Mouse (Mus musculus): Measurements from ENCODE around the gene Nlrc4. TPM values are rescaled to one million over a fixed set of nuclear protein-coding genes. Genes with fewer than 3 reads are reported as not detected.

The Nlrc4 gene
- polyA plus RNA-seq, 1 experiment = 1.4 TPM

GRCm38 (mm10) chr17:74414671-74415070, 44.3 kb downstream of the Nlrc4 start:
- no peaks in the 10 kb centered on the region for H3K4me1 ChIP-seq (ENCODE audit: control insufficient read depth, insufficient read depth, insufficient read length)
- WGBS = 22% methylated on average over 1 of the region's 1 CpGs
- no peak overlapping the region for H3K4me3 ChIP-seq (ENCODE audit: extremely low read depth, insufficient read depth, insufficient read length)
- H3K27me3 ChIP-seq (ENCODE audit: control insufficient read depth, insufficient read depth, low read length) = no peaks in the 10 kb centered on the region
- TF ChIP-seq CTCF (IDR thresholded peaks at IDR 0.05; ENCODE audit: extremely low read depth, insufficient read depth, insufficient read length, insufficient replicate concordance) (no peak), POLR2A (IDR thresholded peaks at IDR 0.05; ENCODE audit: low read depth, low read length) (no peak)
- no peak overlapping the region for H3K27ac ChIP-seq (ENCODE audit: insufficient read depth, low read length)
- DNase-seq (ENCODE audit: low read depth in 1 of 2, low spot score in 2 of 2) = no peak
- H3K36me3 ChIP-seq (ENCODE audit: control insufficient read depth, insufficient read depth, low read length) = peaks cover 16% of the 10 kb centered on the region

DNA sequence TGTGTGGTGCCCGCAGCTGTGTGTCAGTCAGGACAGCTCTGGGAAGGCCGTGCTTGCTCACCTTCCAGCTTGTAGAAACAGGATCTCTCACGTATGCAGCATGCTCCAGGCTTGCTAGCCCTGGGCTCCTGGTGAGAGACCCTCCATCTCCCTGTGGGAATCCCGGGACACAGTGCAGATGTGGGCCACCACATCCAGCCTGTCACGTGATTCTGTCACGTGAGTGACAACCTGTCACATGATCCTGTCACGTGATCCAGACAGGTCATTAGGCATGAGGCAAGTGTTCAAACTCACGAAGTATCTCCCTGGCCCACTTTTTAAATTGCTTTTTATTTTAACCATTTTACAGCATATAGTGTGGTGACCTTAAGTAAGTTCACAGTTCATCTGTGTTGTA, 45.6 kb downstream of the Nlrc4 start:
- DNase-seq (ENCODE audit: low read depth in 1 of 2, low spot score in 2 of 2) = no peak
- H3K27me3 ChIP-seq (ENCODE audit: control insufficient read depth, insufficient read depth, low read length) = no peaks in the 10 kb centered on the region
- peaks cover 12% of the 10 kb centered on the region for H3K36me3 ChIP-seq (ENCODE audit: control insufficient read depth, insufficient read depth, low read length)
- TF ChIP-seq POLR2A (IDR thresholded peaks at IDR 0.05; ENCODE audit: low read depth, low read length) = no peak
- no peak for TF ChIP-seq CTCF (IDR thresholded peaks at IDR 0.05; ENCODE audit: extremely low read depth, insufficient read depth, insufficient read length, insufficient replicate concordance)
- 93% methylated on average over 8 of the region's 8 CpGs for WGBS
- H3K27ac ChIP-seq (ENCODE audit: insufficient read depth, low read length) = no peak overlapping the region
- no peak overlapping the region for H3K4me3 ChIP-seq (ENCODE audit: extremely low read depth, insufficient read depth, insufficient read length)
- no peaks in the 10 kb centered on the region for H3K4me1 ChIP-seq (ENCODE audit: control insufficient read depth, insufficient read depth, insufficient read length)

GRCm38 (mm10) chr17:74409722-74410121, 49.2 kb downstream of the Nlrc4 start:
- 90% methylated on average over 4 of the region's 4 CpGs for WGBS
- peaks cover 14% of the 10 kb centered on the region for H3K36me3 ChIP-seq (ENCODE audit: control insufficient read depth, insufficient read depth, low read length)

DNA sequence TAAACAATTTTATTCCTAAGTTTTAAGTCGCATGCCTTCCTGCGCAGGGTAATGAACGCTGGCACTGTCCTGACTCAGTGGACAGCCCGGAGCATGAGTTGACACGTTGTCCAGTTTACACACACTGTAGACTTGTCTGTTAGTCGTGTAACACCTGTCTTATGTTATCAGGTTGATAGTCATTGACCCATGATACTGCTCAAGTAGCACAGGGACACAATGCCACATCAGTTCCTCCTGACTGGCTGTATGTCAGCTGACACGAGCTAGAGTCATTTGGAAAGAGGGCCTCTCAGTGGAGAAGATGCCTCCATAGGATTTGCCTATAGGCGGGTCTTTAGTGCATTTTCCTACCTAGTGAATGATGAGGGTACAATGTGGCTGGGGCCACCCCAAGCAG, 52.5 kb downstream of the Nlrc4 start:
- H3K4me1 ChIP-seq (ENCODE audit: control insufficient read depth, insufficient read depth, insufficient read length) = no peaks in the 10 kb centered on the region
- H3K4me3 ChIP-seq (ENCODE audit: extremely low read depth, insufficient read depth, insufficient read length) = no peak overlapping the region
- no peak overlapping the region for H3K27ac ChIP-seq (ENCODE audit: insufficient read depth, low read length)
- DNase-seq (ENCODE audit: low read depth in 1 of 2, low spot score in 2 of 2) = no peak
- WGBS = 93% methylated on average over 8 of the region's 8 CpGs
- H3K27me3 ChIP-seq (ENCODE audit: control insufficient read depth, insufficient read depth, low read length) = no peaks in the 10 kb centered on the region
- peaks cover 18% of the 10 kb centered on the region for H3K36me3 ChIP-seq (ENCODE audit: control insufficient read depth, insufficient read depth, low read length)
- no peak for TF ChIP-seq CTCF (IDR thresholded peaks at IDR 0.05; ENCODE audit: extremely low read depth, insufficient read depth, insufficient read length, insufficient replicate concordance)
- no peak for TF ChIP-seq POLR2A (IDR thresholded peaks at IDR 0.05; ENCODE audit: low read depth, low read length)

More at GRCm38 (mm10) chr17:74409722-74410121, 49.2 kb downstream of the Nlrc4 start:
- Histone ChIP-seq H3K27me3 (ENCODE audit: control insufficient read depth, insufficient read depth, low read length) (no peaks in the 10 kb centered on the region), H3K4me3 (ENCODE audit: extremely low read depth, insufficient read depth, insufficient read length) (no peak overlapping the region), H3K4me1 (ENCODE audit: control insufficient read depth, insufficient read depth, insufficient read length) (no peaks in the 10 kb centered on the region), H3K27ac (ENCODE audit: insufficient read depth, low read length) (no peak overlapping the region)
- DNase-seq (ENCODE audit: low read depth in 1 of 2, low spot score in 2 of 2) = no peak
- TF ChIP-seq POLR2A (IDR thresholded peaks at IDR 0.05; ENCODE audit: low read depth, low read length) (no peak), CTCF (IDR thresholded peaks at IDR 0.05; ENCODE audit: extremely low read depth, insufficient read depth, insufficient read length, insufficient replicate concordance) (no peak)

DNA sequence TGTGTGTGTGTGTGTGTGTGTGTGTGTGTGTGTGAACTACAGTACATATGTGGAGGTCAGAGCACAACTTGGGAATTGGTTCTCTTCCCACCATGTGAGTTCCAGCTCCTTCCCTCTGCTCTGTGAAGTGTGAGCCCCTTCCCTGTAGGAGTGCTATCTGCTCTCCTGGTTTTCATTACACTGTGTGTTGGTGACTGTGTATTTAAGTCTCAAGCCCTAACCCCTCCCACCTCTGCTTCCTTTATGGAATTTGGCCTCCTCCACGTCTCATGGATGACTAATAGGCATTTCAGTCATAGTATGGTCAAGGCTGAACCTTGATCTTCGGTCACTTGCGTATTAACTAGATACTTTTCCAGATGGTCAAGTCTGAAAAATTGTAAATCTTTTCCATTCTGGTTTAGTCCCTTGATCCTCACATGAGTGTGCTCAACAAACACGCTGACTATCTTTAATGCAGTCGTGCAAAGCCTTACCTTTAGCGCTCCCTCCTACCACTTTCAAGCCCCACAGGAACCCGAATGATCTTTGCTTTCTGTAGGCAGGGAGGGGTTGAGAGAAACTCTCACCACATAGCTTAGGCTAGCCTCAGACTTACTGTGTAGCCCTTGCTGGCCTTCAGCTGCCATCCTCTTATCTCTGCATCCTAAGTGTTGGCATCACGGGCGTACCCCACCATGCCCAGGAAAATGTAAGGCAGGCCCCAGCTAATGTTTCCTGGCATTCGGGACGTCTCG, 56.3 kb downstream of the Nlrc4 start:
- TF ChIP-seq CTCF (IDR thresholded peaks at IDR 0.05; ENCODE audit: extremely low read depth, insufficient read depth, insufficient read length, insufficient replicate concordance) (no peak), POLR2A (IDR thresholded peaks at IDR 0.05; ENCODE audit: low read depth, low read length) (no peak)
- WGBS = 95% methylated on average over 12 of the region's 12 CpGs
- no peak overlapping the region for H3K4me3 ChIP-seq (ENCODE audit: extremely low read depth, insufficient read depth, insufficient read length)
- H3K36me3 ChIP-seq (ENCODE audit: control insufficient read depth, insufficient read depth, low read length) = peaks cover 14% of the 10 kb centered on the region
- no peak overlapping the region for H3K27ac ChIP-seq (ENCODE audit: insufficient read depth, low read length)
- H3K27me3 ChIP-seq (ENCODE audit: control insufficient read depth, insufficient read depth, low read length) = no peaks in the 10 kb centered on the region
- no peak for DNase-seq (ENCODE audit: low read depth in 1 of 2, low spot score in 2 of 2)
- H3K4me1 ChIP-seq (ENCODE audit: control insufficient read depth, insufficient read depth, insufficient read length) = no peaks in the 10 kb centered on the region

DNA sequence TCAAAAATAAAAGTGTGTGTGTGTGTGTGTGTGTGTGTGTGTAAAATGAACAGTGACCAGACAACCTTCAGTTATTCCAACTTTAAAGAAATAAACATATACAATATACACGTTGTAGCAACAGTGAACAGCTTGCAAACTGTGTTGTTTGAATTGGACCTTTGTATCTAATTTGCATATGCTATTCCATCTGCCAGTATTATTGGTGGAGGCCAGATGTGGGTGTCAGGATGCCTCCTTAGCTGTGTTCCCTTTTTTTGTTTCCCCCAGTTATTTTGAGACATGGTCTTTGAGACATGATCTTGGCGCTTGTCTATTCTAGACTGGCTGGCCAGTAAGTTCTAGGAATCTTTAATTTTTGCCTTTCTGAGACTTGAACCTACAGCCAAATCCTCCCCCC, 61.8 kb downstream of the Nlrc4 start:
- DNase-seq (ENCODE audit: low read depth in 1 of 2, low spot score in 2 of 2) = no peak
- H3K4me1 ChIP-seq (ENCODE audit: control insufficient read depth, insufficient read depth, insufficient read length) = peaks cover 6% of the 10 kb centered on the region; the same call in 1 of the 2 replicates
- H3K4me3 ChIP-seq (ENCODE audit: extremely low read depth, insufficient read depth, insufficient read length) = no peak overlapping the region
- TF ChIP-seq CTCF (IDR thresholded peaks at IDR 0.05; ENCODE audit: extremely low read depth, insufficient read depth, insufficient read length, insufficient replicate concordance) = no peak
- no peak for TF ChIP-seq POLR2A (IDR thresholded peaks at IDR 0.05; ENCODE audit: low read depth, low read length)
- H3K27me3 ChIP-seq (ENCODE audit: control insufficient read depth, insufficient read depth, low read length) = no peaks in the 10 kb centered on the region
- no peak overlapping the region for H3K27ac ChIP-seq (ENCODE audit: insufficient read depth, low read length)
- H3K36me3 ChIP-seq (ENCODE audit: control insufficient read depth, insufficient read depth, low read length) = no peaks in the 10 kb centered on the region
- 61% methylated on average over 2 of the region's 2 CpGs for WGBS

DNA sequence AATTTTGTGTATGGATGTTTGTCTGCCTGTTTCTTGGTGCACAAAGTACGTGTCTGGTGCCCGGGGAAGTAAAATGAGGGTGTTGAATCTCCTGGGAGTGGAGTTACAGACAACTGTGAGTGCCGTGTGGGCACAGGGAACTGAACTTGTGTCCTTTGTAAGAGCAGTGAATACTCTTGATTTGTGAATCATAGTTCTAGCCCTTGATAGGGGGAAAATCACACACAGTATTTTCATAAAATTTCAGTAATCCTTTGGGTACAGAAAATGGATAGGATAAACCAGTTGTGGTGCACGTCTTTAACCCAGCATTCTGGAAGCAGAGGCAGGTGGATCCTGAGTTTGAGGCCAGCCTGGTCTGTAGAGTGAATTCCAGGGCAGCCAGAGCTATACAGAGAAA, 62.2 kb downstream of the Nlrc4 start:
- Histone ChIP-seq H3K27me3 (ENCODE audit: control insufficient read depth, insufficient read depth, low read length) (no peaks in the 10 kb centered on the region), H3K27ac (ENCODE audit: insufficient read depth, low read length) (no peak overlapping the region), H3K4me1 (ENCODE audit: control insufficient read depth, insufficient read depth, insufficient read length) (peaks cover 6% of the 10 kb centered on the region; the same call in 1 of the 2 replicates), H3K36me3 (ENCODE audit: control insufficient read depth, insufficient read depth, low read length) (no peaks in the 10 kb centered on the region), H3K4me3 (ENCODE audit: extremely low read depth, insufficient read depth, insufficient read length) (no peak overlapping the region)
- no peak for TF ChIP-seq POLR2A (IDR thresholded peaks at IDR 0.05; ENCODE audit: low read depth, low read length)
- TF ChIP-seq CTCF (IDR thresholded peaks at IDR 0.05; ENCODE audit: extremely low read depth, insufficient read depth, insufficient read length, insufficient replicate concordance) = no peak
- 66% methylated on average over 4 of the region's 4 CpGs for WGBS
- no peak for DNase-seq (ENCODE audit: low read depth in 1 of 2, low spot score in 2 of 2)
